Mouse (Mus musculus) neural tube, embryonic 12.5 days (tissue): Measurements from ENCODE around the gene Drg1. TPM values are rescaled to one million over a fixed set of nuclear protein-coding genes. Genes with fewer than 3 reads are reported as not detected.

ENCODE experiments used
- ATAC-seq: fragments of 200-750 bp; cut with Nextera tagmentation; 2 replicates; pipeline ENCODE4 v1.8.0; 2017; ENCODE audit warnings: low read depth, mild to moderate bottlenecking, moderate TSS enrichment, moderate library complexity; ENCODE audit not compliant: low FRiP score
- H3K27ac ChIP-seq: fragments of 300-500 bp; sonication (generic); 2 replicates; pipeline ENCODE4 v1.5.1; 2016
- H3K27me3 ChIP-seq: fragments of 300-500 bp; sonication (generic); replicated peaks from 2 replicates; pipeline ENCODE4 v1.6.1; 2016; ENCODE audit warnings: mild to moderate bottlenecking
- H3K36me3 ChIP-seq: fragments of 300-500 bp; sonication (generic); 2 replicates; pipeline ENCODE4 v1.6.1; 2016; ENCODE audit warnings: mild to moderate bottlenecking
- H3K4me1 ChIP-seq: fragments of 300-500 bp; sonication (generic); 2 replicates; pipeline ENCODE4 v1.6.1; 2016
- H3K4me2 ChIP-seq: fragments of 300-500 bp; sonication (generic); replicated peaks from 2 replicates; pipeline ENCODE4 v1.6.1; 2016; ENCODE audit warnings: mild to moderate bottlenecking
- H3K4me3 ChIP-seq: fragments of 300-500 bp; sonication (generic); 2 replicates; pipeline ENCODE4 v1.5.1; 2016
- H3K9ac ChIP-seq: fragments of 300-500 bp; sonication (generic); 2 replicates; pipeline ENCODE4 v1.6.1; 2016; ENCODE audit warnings: mild to moderate bottlenecking
- H3K9me3 ChIP-seq: fragments of 300-500 bp; sonication (generic); 2 replicates; pipeline ENCODE4 v1.6.1; 2016; ENCODE audit warnings: mild to moderate bottlenecking
- WGBS: fragments of 180-500 bp; shearing (Covaris S2); methylation state at CpG from one replicate; pipeline ENCODE4 v1.1.7; 2016; 5-methylcytosine and 5-hydroxymethylcytosine counted together
- polyA plus RNA-seq: library from polyadenylated mRNA; unstranded; fragments of >200 nt; fragmentation: Nextera tagmentation; extraction: Ambion mirVana; gene quantifications from 2 replicates; pipeline ENCODE4 v1.2.1, GENCODE M21; 2016

The Drg1 gene
- polyA plus RNA-seq, 1 experiment from 2014 or later: 261 TPM

- under 1% methylated on average over 41 of the region's 41 CpGs for WGBS
- Histone ChIP-seq H3K4me2 (peak within 1 kb of the TSS; percentile 93), H3K9ac (peak within 1 kb of the TSS; percentile 94), H3K27ac (peak within 1 kb of the TSS; percentile 99), H3K4me1 (peaks cover 19% of the 10 kb centered on the region), H3K27me3 (no peaks in the 10 kb centered on the region), H3K9me3 (no peaks in the 10 kb centered on the region), H3K36me3 (peaks cover 4% of the 10 kb centered on the region), H3K4me3 (peak within 1 kb of the TSS; percentile 88)
- peak; percentile 11; the same call in 1 of the 2 replicates for ATAC-seq
Observed at GRCm38 (mm10) chr11:3288521-3289301, 22.5 kb upstream of the Drg1 start, which contains the start of gene Patz1. Patz1 (plus strand) TSS chr11:3288874.

DNA sequence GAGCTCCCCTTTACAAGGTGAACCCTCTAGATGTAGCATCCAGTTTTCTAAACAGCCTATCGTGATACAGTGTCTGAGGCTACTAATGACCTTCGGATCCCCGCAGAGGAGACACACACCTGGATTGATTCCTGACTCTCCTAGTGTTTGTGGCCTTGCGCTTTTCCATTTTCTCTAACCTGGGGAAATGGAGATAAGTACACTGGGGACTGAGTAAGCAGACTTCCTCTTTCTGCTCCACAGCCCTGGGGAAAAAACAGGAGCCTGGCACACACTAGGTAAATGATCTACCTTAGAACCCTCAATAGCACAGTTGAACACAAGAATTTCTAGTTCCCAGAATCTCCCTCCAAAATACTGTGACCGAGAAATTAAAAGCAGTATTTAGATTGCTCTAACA is 21.7 kb upstream of the Drg1 start:
- Histone ChIP-seq H3K9me3 (no peaks in the 10 kb centered on the region), H3K4me1 (peaks cover 11% of the 10 kb centered on the region), H3K27ac (no peak overlapping the region), H3K4me2 (peak overlapping the region; percentile 93), H3K36me3 (no peaks in the 10 kb centered on the region), H3K4me3 (no peak overlapping the region), H3K9ac (peak overlapping the region; percentile 94), H3K27me3 (no peaks in the 10 kb centered on the region)
- ATAC-seq: no peak
- WGBS: 61% methylated on average over 5 of the region's 5 CpGs

GRCm38 (mm10) chr11:3287131-3287530 is 20.9 kb upstream of the Drg1 start:
- no peak overlapping the region for H3K27ac ChIP-seq
- no peak overlapping the region for H3K4me3 ChIP-seq
- 48% methylated on average over 6 of the region's 6 CpGs for WGBS
- no peak for ATAC-seq
- H3K4me1 ChIP-seq: peaks cover 11% of the 10 kb centered on the region
- H3K9ac ChIP-seq: no peak overlapping the region
- H3K27me3 ChIP-seq: no peaks in the 10 kb centered on the region
- no peaks in the 10 kb centered on the region for H3K36me3 ChIP-seq
- H3K9me3 ChIP-seq: no peaks in the 10 kb centered on the region
- no peak overlapping the region for H3K4me2 ChIP-seq

DNA sequence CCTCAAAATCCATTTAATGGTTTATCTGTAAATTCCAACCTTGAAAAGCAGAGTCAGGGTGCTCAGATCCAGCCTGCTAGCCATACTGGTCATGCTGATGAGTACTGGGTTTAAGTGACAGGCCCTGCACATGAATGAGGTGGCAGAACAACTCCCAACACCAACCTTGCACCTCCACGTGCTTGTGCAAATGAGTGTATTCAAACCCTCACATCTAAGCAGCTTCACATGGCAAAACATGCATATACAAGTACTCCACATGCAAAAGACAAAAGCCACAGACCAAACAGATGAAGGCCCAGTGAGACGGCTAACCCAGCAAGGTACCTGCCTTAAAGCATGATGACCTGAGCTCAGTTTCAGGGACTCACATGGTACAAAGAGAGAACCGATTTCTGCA is 19.7 kb upstream of the Drg1 start:
- no peak for ATAC-seq
- no peaks in the 10 kb centered on the region for H3K27me3 ChIP-seq
- WGBS: 85% methylated on average over 3 of the region's 3 CpGs
- H3K4me3 ChIP-seq: no peak overlapping the region
- no peak overlapping the region for H3K9ac ChIP-seq
- H3K27ac ChIP-seq: no peak overlapping the region
- no peaks in the 10 kb centered on the region for H3K36me3 ChIP-seq
- peaks cover 9% of the 10 kb centered on the region; the same call in 1 of the 2 replicates for H3K9me3 ChIP-seq
- H3K4me1 ChIP-seq: peaks cover 11% of the 10 kb centered on the region
- no peak overlapping the region for H3K4me2 ChIP-seq

DNA sequence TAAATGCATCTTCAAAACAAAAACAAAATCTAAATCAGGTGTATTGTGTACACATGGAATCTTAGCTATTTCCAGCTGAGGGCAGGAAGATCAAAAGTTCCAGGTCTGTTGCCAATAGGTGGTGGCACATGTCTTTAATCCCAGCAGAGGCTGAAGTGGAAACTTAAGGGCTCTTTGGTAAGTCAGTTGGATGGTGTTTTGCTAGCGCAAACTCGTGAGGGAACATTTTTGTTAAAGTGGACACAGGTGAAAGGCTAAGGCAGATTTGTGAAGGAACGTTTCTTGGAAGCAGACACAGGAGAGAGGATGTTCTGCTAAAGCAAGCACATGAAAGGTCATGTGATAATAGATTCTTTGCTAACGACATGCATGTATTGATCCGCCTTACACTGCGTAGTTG is 17.4 kb upstream of the Drg1 start:
- ATAC-seq: no peak
- no peaks in the 10 kb centered on the region for H3K27me3 ChIP-seq

GRCm38 (mm10) chr11:3282887-3283286 is 16.7 kb upstream of the Drg1 start:
- no peak for ATAC-seq
- 82% methylated on average over 6 of the region's 6 CpGs for WGBS
- Histone ChIP-seq H3K9ac (no peak overlapping the region), H3K4me1 (peaks cover 3% of the 10 kb centered on the region), H3K9me3 (peaks cover 9% of the 10 kb centered on the region; the same call in 1 of the 2 replicates), H3K36me3 (no peaks in the 10 kb centered on the region), H3K4me2 (no peak overlapping the region), H3K4me3 (no peak overlapping the region), H3K27ac (no peak overlapping the region), H3K27me3 (no peaks in the 10 kb centered on the region)

More for the DNA sequence above, 17.4 kb upstream of the Drg1 start:
- Histone ChIP-seq H3K4me3 (no peak overlapping the region), H3K4me1 (peaks cover 11% of the 10 kb centered on the region), H3K4me2 (no peak overlapping the region), H3K36me3 (no peaks in the 10 kb centered on the region), H3K9me3 (peaks cover 9% of the 10 kb centered on the region; the same call in 1 of the 2 replicates), H3K27ac (no peak overlapping the region), H3K9ac (no peak overlapping the region)
- WGBS: 95% methylated on average over 6 of the region's 6 CpGs

DNA sequence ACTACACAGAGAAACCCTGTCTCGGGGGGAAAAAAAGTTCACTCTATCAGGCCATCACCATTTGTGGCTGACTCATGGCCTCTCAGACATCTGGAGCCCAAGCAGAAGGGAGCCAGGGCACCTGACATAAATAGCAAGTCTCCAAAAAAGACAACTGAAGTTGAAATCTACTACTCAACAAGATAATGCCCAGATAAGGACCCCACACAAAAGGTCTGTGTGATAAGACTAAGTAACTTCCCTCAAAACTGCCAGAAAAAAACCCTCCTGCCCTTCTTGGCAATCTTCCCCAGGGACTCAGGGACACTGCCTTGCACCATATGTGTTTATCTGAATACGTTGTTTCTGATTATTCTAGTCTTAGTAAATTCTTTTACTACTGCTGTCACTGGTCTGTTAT is 13.5 kb upstream of the Drg1 start:
- H3K36me3 ChIP-seq: no peaks in the 10 kb centered on the region
- no peak overlapping the region for H3K27ac ChIP-seq
- peaks cover 9% of the 10 kb centered on the region; the same call in 1 of the 2 replicates for H3K9me3 ChIP-seq
- no peaks in the 10 kb centered on the region for H3K27me3 ChIP-seq
- no peaks in the 10 kb centered on the region for H3K4me1 ChIP-seq
- 83% methylated on average over 2 of the region's 2 CpGs for WGBS
- H3K9ac ChIP-seq: no peak overlapping the region
- H3K4me2 ChIP-seq: no peak overlapping the region
- H3K4me3 ChIP-seq: no peak overlapping the region
- ATAC-seq: no peak

DNA sequence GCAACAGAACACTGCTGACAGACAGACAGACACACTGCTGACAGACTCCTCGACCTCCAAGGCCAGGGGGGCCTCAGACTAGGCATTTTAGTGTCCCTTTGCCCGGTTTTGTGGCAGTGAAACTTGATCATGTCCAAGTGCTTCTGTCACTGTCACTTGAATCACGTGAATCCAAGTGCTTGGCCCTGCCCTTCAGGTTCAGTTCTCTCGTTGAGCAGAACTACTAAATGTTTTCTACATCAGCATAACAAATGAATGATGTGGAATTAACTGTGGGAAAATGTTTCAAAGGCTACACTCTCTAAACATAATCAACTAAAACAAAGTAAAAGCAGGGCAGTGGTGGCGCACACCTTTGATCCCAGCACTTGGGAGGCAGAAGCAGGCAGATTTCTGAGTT is 12.1 kb upstream of the Drg1 start:
- Histone ChIP-seq H3K9ac (no peak overlapping the region), H3K36me3 (no peaks in the 10 kb centered on the region), H3K4me1 (no peaks in the 10 kb centered on the region), H3K27ac (no peak overlapping the region), H3K9me3 (peaks cover 9% of the 10 kb centered on the region; the same call in 1 of the 2 replicates), H3K27me3 (no peaks in the 10 kb centered on the region), H3K4me2 (no peak overlapping the region), H3K4me3 (no peak overlapping the region)
- WGBS: 63% methylated on average over 5 of the region's 5 CpGs
- ATAC-seq: no peak

DNA sequence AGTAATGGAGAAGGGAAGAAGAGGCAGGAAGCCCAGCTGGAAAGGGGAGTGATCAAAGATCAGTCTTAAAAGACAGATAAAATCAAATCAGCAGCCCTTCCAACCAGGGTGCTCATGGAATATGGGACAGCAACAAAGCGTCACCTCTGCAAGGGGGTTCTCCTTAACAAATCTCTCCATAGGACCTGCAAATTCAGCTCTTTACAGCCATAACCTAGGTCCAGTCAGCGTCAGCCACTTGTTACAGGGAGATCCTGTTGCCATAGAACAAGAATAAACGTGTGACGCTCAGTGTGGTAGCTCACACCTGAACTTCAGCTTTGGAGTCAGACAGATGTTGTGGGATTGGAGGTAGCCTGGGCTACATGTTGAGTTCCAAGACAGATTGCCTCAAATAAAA is 3.0 kb upstream of the Drg1 start:
- no peaks in the 10 kb centered on the region for H3K27me3 ChIP-seq
- peaks cover 8% of the 10 kb centered on the region for H3K4me1 ChIP-seq
- H3K36me3 ChIP-seq: no peaks in the 10 kb centered on the region
- no peak overlapping the region for H3K9ac ChIP-seq
- H3K9me3 ChIP-seq: no peaks in the 10 kb centered on the region
- H3K4me3 ChIP-seq: no peak overlapping the region
- H3K4me2 ChIP-seq: no peak overlapping the region
- WGBS: 43% methylated on average over 4 of the region's 4 CpGs
- ATAC-seq: no peak
- no peak overlapping the region for H3K27ac ChIP-seq

- peak overlapping the region; percentile 69 for H3K4me2 ChIP-seq
- no peaks in the 10 kb centered on the region for H3K27me3 ChIP-seq
- peaks cover 11% of the 10 kb centered on the region for H3K36me3 ChIP-seq
- H3K4me1 ChIP-seq: peaks cover 19% of the 10 kb centered on the region
- 65% methylated on average over 7 of the region's 7 CpGs for WGBS
- H3K27ac ChIP-seq: no peak overlapping the region
- ATAC-seq: 0 out of 2 replicates have a peak, but pooled peaks have one; percentile 18
- peak overlapping the region; percentile 82 for H3K4me3 ChIP-seq
- H3K9ac ChIP-seq: peak overlapping the region; percentile 92
- H3K9me3 ChIP-seq: no peaks in the 10 kb centered on the region
Observed at GRCm38 (mm10) chr11:3267133-3267532, 918 bp upstream of the Drg1 start.

DNA sequence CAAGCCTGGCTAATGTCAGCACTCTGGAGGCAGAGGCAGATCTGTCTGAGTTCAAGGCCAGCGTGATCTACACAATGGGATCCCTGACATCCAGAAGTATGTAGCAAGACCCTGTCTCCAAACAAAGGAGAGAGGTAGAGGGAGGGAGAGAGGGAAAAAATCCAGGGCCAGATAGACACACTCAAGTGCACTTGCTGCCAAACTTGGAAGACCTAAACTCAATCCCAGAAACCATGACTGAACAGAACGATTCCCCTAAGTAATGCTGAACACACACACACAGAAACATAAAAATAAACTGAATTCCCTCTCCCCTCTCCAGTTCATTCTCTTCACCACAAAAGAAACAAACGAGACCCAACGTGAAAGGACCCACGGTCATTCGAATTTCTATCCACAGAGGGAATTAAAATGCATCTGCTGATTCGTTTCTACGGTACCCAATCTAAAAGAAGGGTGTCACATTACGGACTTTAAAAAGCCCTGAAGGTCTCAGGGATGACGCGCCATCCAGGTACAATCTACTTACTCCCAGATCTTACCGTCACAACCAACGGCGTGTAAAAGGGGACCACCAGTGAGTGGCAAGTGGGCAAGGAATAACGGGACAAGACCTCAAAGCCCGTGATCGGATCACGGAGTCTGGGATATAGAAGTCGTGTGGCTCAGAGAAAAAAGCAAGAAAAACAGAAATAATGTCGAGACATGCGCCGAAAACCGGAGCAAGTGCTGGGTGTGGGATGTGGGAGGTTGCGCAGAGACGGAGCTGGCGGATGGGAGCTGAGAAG is 730 bp downstream of the Drg1 start:
- H3K4me1 ChIP-seq: peaks cover 19% of the 10 kb centered on the region
- H3K9me3 ChIP-seq: no peaks in the 10 kb centered on the region
- no peaks in the 10 kb centered on the region for H3K27me3 ChIP-seq
- H3K27ac ChIP-seq: peak overlapping the region; percentile 86
- peaks cover 27% of the 10 kb centered on the region for H3K36me3 ChIP-seq
- H3K4me2 ChIP-seq: peak overlapping the region; percentile 69
- peak overlapping the region; percentile 92 for H3K9ac ChIP-seq
- peak overlapping the region; percentile 82 for H3K4me3 ChIP-seq
- peak; percentile 8 for ATAC-seq
- WGBS: under 1% methylated on average over 26 of the region's 26 CpGs

GRCm38 (mm10) chr11:3259537-3259936 is 6.7 kb downstream of the Drg1 start:
- ATAC-seq: no peak
- H3K36me3 ChIP-seq: peaks cover 79% of the 10 kb centered on the region
- WGBS: 95% methylated on average over 1 of the region's 1 CpGs

More at GRCm38 (mm10) chr11:3259537-3259936, 6.7 kb downstream of the Drg1 start:
- no peak overlapping the region for H3K27ac ChIP-seq
- H3K9ac ChIP-seq: no peak overlapping the region
- peaks cover 12% of the 10 kb centered on the region for H3K4me1 ChIP-seq
- no peak overlapping the region for H3K4me3 ChIP-seq
- no peak overlapping the region for H3K4me2 ChIP-seq
- H3K27me3 ChIP-seq: no peaks in the 10 kb centered on the region
- H3K9me3 ChIP-seq: no peaks in the 10 kb centered on the region
